Mouse (Mus musculus): ENCODE results near the gene Sept7. TPM values are rescaled to one million over a fixed set of nuclear protein-coding genes. Genes with fewer than 3 reads are reported as not detected.
"Not testable (repeated sequence)": the region's sequence is repeated elsewhere in the genome, so short reads cannot be mapped to it uniquely, and the experiment has no call there.

The Sept7 gene
- polyA plus RNA-seq, 1 experiment from 2014 or later: 208 TPM

DNA sequence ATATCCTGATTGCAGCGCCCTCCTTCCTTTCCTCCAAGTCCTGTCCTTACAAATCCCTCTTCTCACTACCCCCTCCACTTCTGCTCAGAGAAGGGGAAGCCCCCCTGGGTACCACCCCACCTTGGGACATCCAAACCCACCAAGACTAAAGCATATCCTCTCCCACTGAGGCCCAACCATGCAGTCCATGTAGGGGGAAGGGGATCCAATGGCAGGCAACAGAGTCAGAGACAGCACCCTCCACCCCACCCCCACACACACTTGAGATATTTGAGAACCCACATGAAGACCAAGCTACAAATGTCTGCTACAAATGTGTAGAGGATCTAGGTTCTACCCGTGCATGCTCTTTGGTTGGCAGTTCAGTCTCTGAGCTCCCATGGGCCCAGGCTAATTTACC lies 19.7 kb downstream of the Sept7 start:
- no peak overlapping the region for H3K27ac ChIP-seq (ENCODE audit: low read length)
- WGBS: 90% methylated on average over 2 of the region's 2 CpGs
- no peaks in the 10 kb centered on the region for H3K4me1 ChIP-seq (ENCODE audit: control insufficient read depth, insufficient read depth, low read length)
- no peaks in the 10 kb centered on the region for H3K27me3 ChIP-seq (replicated peaks; ENCODE audit: control insufficient read depth, insufficient read depth, low read length)
- H3K9me3 ChIP-seq (ENCODE audit: control insufficient read depth, low read length): no peaks in the 10 kb centered on the region
- no peak overlapping the region for H3K9ac ChIP-seq (ENCODE audit: low read depth, low read length)
- H3K4me3 ChIP-seq (ENCODE audit: low read length): no peak overlapping the region
- no peak overlapping the region for H3K4me2 ChIP-seq (ENCODE audit: low read depth, low read length)
- H3K36me3 ChIP-seq (ENCODE audit: control insufficient read depth, insufficient read depth, low read length): no peaks in the 10 kb centered on the region
- ATAC-seq: no peak

- Histone ChIP-seq H3K4me1 (ENCODE audit: control insufficient read depth, insufficient read depth, low read length) (no peaks in the 10 kb centered on the region), H3K27me3 (replicated peaks; ENCODE audit: control insufficient read depth, insufficient read depth, low read length) (no peaks in the 10 kb centered on the region), H3K36me3 (ENCODE audit: control insufficient read depth, insufficient read depth, low read length) (no peaks in the 10 kb centered on the region; the same call in 1 of the 2 replicates), H3K4me3 (ENCODE audit: low read length) (no peak overlapping the region), H3K27ac (ENCODE audit: low read length) (no peak overlapping the region), H3K9me3 (ENCODE audit: control insufficient read depth, low read length) (no peaks in the 10 kb centered on the region), H3K9ac (ENCODE audit: low read depth, low read length) (no peak overlapping the region), H3K4me2 (ENCODE audit: low read depth, low read length) (no peak overlapping the region)
- 97% methylated on average over 1 of the region's 1 CpGs for WGBS
- ATAC-seq: no peak
Measured at GRCm38 (mm10) chr9:25289796-25290195, 37.6 kb downstream of the Sept7 start.

DNA sequence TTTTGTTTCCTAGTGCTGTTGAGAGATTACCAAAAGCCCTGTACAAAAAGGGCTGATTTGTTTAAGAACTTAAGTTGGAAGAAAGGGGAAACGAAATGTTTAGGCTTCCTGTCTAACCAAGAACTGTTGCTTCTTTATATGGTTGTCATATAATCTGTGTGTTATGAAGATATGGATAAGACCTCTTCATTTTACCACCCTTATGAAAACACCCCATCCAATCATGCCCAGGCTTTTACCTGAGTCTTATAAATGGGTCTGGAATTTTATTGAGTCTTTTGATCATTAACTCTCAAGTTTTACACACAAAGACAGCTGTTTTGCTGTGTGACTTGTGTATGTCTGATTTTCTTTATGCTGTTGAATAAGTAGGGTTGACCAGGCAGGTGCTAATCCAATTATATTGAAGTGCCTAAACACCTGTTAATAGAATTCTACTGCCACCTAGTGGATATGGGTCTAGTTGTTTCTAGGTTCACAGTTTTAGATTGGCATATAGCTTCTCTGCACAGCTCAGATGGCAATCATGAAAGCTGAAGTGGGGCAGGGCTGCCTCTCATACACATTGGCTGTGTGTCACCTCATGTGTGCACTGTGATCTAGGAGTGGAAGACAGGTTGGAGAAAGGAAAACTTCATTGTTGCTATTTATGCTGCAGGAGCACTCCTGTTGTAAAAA lies 57.4 kb downstream of the Sept7 start:
- WGBS: 76% methylated on average over 1 of the region's 1 CpGs
- H3K4me3 ChIP-seq (ENCODE audit: low read length): no peak overlapping the region
- H3K27me3 ChIP-seq (replicated peaks; ENCODE audit: control insufficient read depth, insufficient read depth, low read length): no peaks in the 10 kb centered on the region
- H3K9ac ChIP-seq (ENCODE audit: low read depth, low read length): no peak overlapping the region
- peak; percentile 67 for ATAC-seq
- H3K27ac ChIP-seq (ENCODE audit: low read length): no peak overlapping the region
- no peaks in the 10 kb centered on the region for H3K9me3 ChIP-seq (ENCODE audit: control insufficient read depth, low read length)
- H3K4me1 ChIP-seq (ENCODE audit: control insufficient read depth, insufficient read depth, low read length): no peaks in the 10 kb centered on the region
- peaks cover 4% of the 10 kb centered on the region; the same call in 1 of the 2 replicates for H3K36me3 ChIP-seq (ENCODE audit: control insufficient read depth, insufficient read depth, low read length)
- H3K4me2 ChIP-seq (ENCODE audit: low read depth, low read length): no peak overlapping the region

DNA sequence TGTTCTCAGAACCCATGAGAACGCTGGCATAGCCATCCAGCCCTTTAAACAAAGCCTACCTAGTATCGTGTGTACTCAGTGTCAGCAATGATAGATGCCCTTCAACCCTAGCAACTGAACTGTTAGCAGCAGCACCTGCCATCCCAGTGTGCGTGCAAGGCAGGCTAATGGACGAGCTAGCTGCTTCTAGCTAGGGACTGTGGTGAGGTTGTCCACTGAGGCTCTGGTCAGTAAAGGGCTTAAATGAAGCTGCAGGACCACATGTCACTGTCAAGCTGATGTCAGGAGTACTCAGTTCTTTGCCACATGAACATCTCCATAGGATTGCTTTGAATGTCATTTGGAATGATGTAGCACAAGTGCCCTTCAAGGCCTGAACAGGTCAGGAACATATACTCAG lies 62.1 kb downstream of the Sept7 start:
- Histone ChIP-seq H3K9me3 (ENCODE audit: control insufficient read depth, low read length) (no peaks in the 10 kb centered on the region), H3K4me3 (ENCODE audit: low read length) (no peak overlapping the region), H3K36me3 (ENCODE audit: control insufficient read depth, insufficient read depth, low read length) (0 out of 2 replicates have a peak, but pooled peaks cover 2% of the 10 kb centered on the region), H3K4me1 (ENCODE audit: control insufficient read depth, insufficient read depth, low read length) (no peaks in the 10 kb centered on the region), H3K27ac (ENCODE audit: low read length) (no peak overlapping the region), H3K4me2 (ENCODE audit: low read depth, low read length) (no peak overlapping the region), H3K27me3 (replicated peaks; ENCODE audit: control insufficient read depth, insufficient read depth, low read length) (no peaks in the 10 kb centered on the region), H3K9ac (ENCODE audit: low read depth, low read length) (no peak overlapping the region)
- WGBS: 68% methylated on average over 4 of the region's 4 CpGs
- 0 out of 2 replicates have a peak, but pooled peaks have one; percentile 5 for ATAC-seq

- Histone ChIP-seq H3K9me3 (ENCODE audit: control insufficient read depth, low read length) (no peaks in the 10 kb centered on the region), H3K27ac (ENCODE audit: low read length) (no peak overlapping the region), H3K4me1 (ENCODE audit: control insufficient read depth, insufficient read depth, low read length) (no peaks in the 10 kb centered on the region), H3K4me3 (ENCODE audit: low read length) (no peak overlapping the region), H3K4me2 (ENCODE audit: low read depth, low read length) (no peak overlapping the region), H3K27me3 (replicated peaks; ENCODE audit: control insufficient read depth, insufficient read depth, low read length) (no peaks in the 10 kb centered on the region), H3K36me3 (ENCODE audit: control insufficient read depth, insufficient read depth, low read length) (no peaks in the 10 kb centered on the region), H3K9ac (ENCODE audit: low read depth, low read length) (no peak overlapping the region)
- 61% methylated on average over 4 of the region's 4 CpGs for WGBS
- peak; percentile 69 for ATAC-seq
Measured at GRCm38 (mm10) chr9:25317827-25318505, 65.7 kb downstream of the Sept7 start.

DNA sequence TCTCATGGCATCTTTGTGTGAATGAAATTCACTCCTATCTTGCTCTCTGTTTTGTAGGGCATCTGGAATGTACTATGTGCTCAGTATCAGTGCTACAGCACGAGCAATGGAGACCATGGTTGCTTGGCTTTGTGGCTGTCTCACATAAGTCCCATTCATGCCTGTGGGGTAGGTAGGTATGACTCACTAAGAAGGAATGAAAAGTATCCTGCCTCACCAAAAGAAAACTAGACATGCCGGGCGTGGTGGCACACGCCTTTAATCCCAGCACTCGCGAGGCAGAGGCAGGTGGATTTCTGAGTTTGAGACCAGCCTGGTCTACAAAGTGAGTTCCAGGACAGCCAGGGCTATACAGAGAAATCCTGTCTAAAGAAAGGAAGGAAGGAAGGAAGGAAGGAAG lies 67.4 kb downstream of the Sept7 start:
- H3K4me3 ChIP-seq (ENCODE audit: low read length); H3K9ac ChIP-seq (ENCODE audit: low read depth, low read length); H3K4me2 ChIP-seq (ENCODE audit: low read depth, low read length); H3K4me1 ChIP-seq (ENCODE audit: control insufficient read depth, insufficient read depth, low read length); H3K36me3 ChIP-seq (ENCODE audit: control insufficient read depth, insufficient read depth, low read length); H3K27me3 ChIP-seq (replicated peaks; ENCODE audit: control insufficient read depth, insufficient read depth, low read length); ATAC-seq; H3K27ac ChIP-seq (ENCODE audit: low read length); H3K9me3 ChIP-seq (ENCODE audit: control insufficient read depth, low read length): not testable (repeated sequence)
- WGBS: 88% methylated on average over 6 of the region's 6 CpGs

GRCm38 (mm10) chr9:25327727-25328370 lies 75.6 kb downstream of the Sept7 start:
- Histone ChIP-seq H3K36me3 (ENCODE audit: control insufficient read depth, insufficient read depth, low read length) (no peaks in the 10 kb centered on the region), H3K27ac (ENCODE audit: low read length) (no peak overlapping the region), H3K27me3 (replicated peaks; ENCODE audit: control insufficient read depth, insufficient read depth, low read length) (no peaks in the 10 kb centered on the region), H3K4me2 (ENCODE audit: low read depth, low read length) (no peak overlapping the region), H3K4me3 (ENCODE audit: low read length) (no peak overlapping the region), H3K9me3 (ENCODE audit: control insufficient read depth, low read length) (no peaks in the 10 kb centered on the region), H3K4me1 (ENCODE audit: control insufficient read depth, insufficient read depth, low read length) (no peaks in the 10 kb centered on the region), H3K9ac (ENCODE audit: low read depth, low read length) (no peak overlapping the region)
- WGBS: 71% methylated on average over 4 of the region's 4 CpGs
- no peak for ATAC-seq

GRCm38 (mm10) chr9:25328946-25329723 lies 76.9 kb downstream of the Sept7 start:
- no peak for ATAC-seq
- no peaks in the 10 kb centered on the region for H3K9me3 ChIP-seq (ENCODE audit: control insufficient read depth, low read length)
- H3K27ac ChIP-seq (ENCODE audit: low read length): no peak overlapping the region
- H3K4me3 ChIP-seq (ENCODE audit: low read length): no peak overlapping the region
- H3K36me3 ChIP-seq (ENCODE audit: control insufficient read depth, insufficient read depth, low read length): no peaks in the 10 kb centered on the region
- 67% methylated on average over 11 of the region's 11 CpGs for WGBS
- H3K27me3 ChIP-seq (replicated peaks; ENCODE audit: control insufficient read depth, insufficient read depth, low read length): no peaks in the 10 kb centered on the region
- H3K4me2 ChIP-seq (ENCODE audit: low read depth, low read length): no peak overlapping the region
- no peak overlapping the region for H3K9ac ChIP-seq (ENCODE audit: low read depth, low read length)
- no peaks in the 10 kb centered on the region for H3K4me1 ChIP-seq (ENCODE audit: control insufficient read depth, insufficient read depth, low read length)
